Mouse (Mus musculus) midbrain, embryonic 14.5 days (tissue): ENCODE results near the gene Spata1. TPM values are rescaled to one million over a fixed set of nuclear protein-coding genes. Genes with fewer than 3 reads are reported as not detected.

Source experiments
- ATAC-seq: fragments of 200-750 bp; cut with Nextera tagmentation; 2 replicates; pipeline ENCODE4 v1.8.0; 2017; ENCODE audit warnings: moderate number of reproducible peaks, moderate library complexity; ENCODE audit not compliant: low FRiP score, low TSS enrichment
- DNase-seq: peaks from one replicate; pipeline ENCODE4 v3.0.0-alpha.2; 2015
- H3K27ac ChIP-seq: fragments of 300-500 bp; sonication (generic); replicated peaks from 2 replicates; pipeline ENCODE4 v1.5.1; 2014; ENCODE audit warnings: mild to moderate bottlenecking, low read depth, low read length, moderate library complexity
- H3K27me3 ChIP-seq: fragments of 300-500 bp; sonication (generic); 2 replicates; pipeline ENCODE4 v1.6.1; 2014; ENCODE audit warnings: low read length, control low read depth, mixed read lengths; ENCODE audit not compliant: control insufficient read depth, insufficient read depth
- H3K36me3 ChIP-seq: fragments of 300-500 bp; sonication (generic); 2 replicates; pipeline ENCODE4 v1.6.1; 2014; ENCODE audit warnings: low read length, control low read depth; ENCODE audit not compliant: control insufficient read depth, insufficient read depth
- H3K4me1 ChIP-seq: fragments of 300-500 bp; sonication (generic); 2 replicates; pipeline ENCODE4 v1.6.1; 2014; ENCODE audit warnings: mild to moderate bottlenecking, antibody characterized with exemption, low read length, control low read depth; ENCODE audit not compliant: control insufficient read depth, insufficient read depth
- H3K4me2 ChIP-seq: fragments of 300-500 bp; sonication (generic); 2 replicates; pipeline ENCODE4 v1.6.1; 2014; ENCODE audit warnings: mild to moderate bottlenecking, low read length, moderate library complexity
- H3K4me3 ChIP-seq: fragments of 300-500 bp; sonication (generic); replicated peaks from 2 replicates; pipeline ENCODE4 v1.5.1; 2014; ENCODE audit warnings: low read depth, low read length
- H3K9ac ChIP-seq: fragments of 300-500 bp; sonication (generic); replicated peaks from 2 replicates; pipeline ENCODE4 v1.6.1; 2014; ENCODE audit warnings: mild to moderate bottlenecking, low read length, moderate library complexity
- H3K9me3 ChIP-seq: fragments of 300-500 bp; sonication (generic); 2 replicates; pipeline ENCODE4 v1.6.1; 2016; ENCODE audit warnings: low read length, control low read depth, mixed read lengths; ENCODE audit not compliant: control insufficient read depth
- WGBS: fragments of 180-500 bp; shearing (Covaris S2); extraction: QIAGEN DNeasy Blood & Tissue Kit; methylation state at CpG from one replicate; pipeline ENCODE4 v1.1.7; 2014; 5-methylcytosine and 5-hydroxymethylcytosine counted together
- polyA plus RNA-seq: library from polyadenylated mRNA; unstranded; fragments of >200 nt; fragmentation: Nextera tagmentation; extraction: Ambion mirVana; gene quantifications from 2 replicates; pipeline ENCODE4 v1.2.1, GENCODE M21; 2014

Spata1 gene
- polyA plus RNA-seq, 1 experiment from 2014 or later: 4.6 TPM

DNA sequence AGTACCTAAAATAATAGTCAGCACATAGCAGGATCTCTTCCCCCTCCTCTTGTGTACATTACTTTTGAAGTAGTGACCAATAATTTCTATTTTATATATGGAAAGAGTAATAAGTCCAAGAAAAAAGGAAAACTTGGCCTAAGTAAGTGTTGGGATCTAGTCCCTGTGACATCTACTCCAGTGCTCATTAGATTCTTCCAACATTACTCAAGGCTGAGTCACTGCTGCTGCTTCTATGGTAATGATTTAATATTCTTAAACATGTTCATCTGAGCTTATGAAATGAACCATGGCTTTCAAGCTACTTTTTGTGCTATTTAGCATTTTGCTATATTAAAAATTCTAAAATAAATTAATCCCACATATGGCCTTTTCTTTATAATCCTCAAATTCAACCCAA, 25.8 kb downstream of the Spata1 start:
- ATAC-seq (no peak), DNase-seq (no peak)
- Histone ChIP-seq H3K27me3 (no peaks in the 10 kb centered on the region), H3K4me1 (no peaks in the 10 kb centered on the region), H3K4me2 (no peak overlapping the region), H3K36me3 (no peaks in the 10 kb centered on the region), H3K4me3 (no peak overlapping the region), H3K9ac (no peak overlapping the region), H3K27ac (no peak overlapping the region), H3K9me3 (no peaks in the 10 kb centered on the region)

DNA sequence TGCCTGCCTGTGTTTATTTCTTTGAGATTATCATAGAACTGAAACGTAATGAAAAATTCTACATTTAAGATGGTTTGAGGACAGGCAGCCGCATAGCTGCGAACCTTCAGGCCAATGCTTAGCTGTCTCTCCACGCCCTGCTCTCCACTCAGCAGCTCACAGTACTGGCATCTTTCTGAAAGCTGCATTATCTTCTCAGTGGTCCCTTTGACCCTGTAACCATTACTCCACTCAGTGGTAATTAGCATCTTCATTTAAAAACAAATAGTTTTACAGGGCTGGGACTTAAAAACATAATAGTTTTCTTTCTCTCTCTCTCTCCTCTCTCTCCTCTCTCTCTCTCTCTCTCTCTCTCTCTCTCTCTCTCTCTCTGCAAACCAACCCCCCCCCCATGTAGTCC, 26.9 kb downstream of the Spata1 start:
- Histone ChIP-seq H3K4me2 (no peak overlapping the region), H3K27me3 (no peaks in the 10 kb centered on the region), H3K9me3 (no peaks in the 10 kb centered on the region), H3K27ac (no peak overlapping the region), H3K9ac (no peak overlapping the region), H3K4me3 (no peak overlapping the region), H3K4me1 (no peaks in the 10 kb centered on the region), H3K36me3 (no peaks in the 10 kb centered on the region)
- ATAC-seq: no peak
- whole genome bisulfite sequencing: 74% methylated on average over 4 of the region's 4 CpGs
- no peak for DNase-seq

- H3K4me3 ChIP-seq: no peak overlapping the region
- ATAC-seq: no peak
- DNase-seq: no peak
- H3K9me3 ChIP-seq: no peaks in the 10 kb centered on the region
- H3K9ac ChIP-seq: no peak overlapping the region
- H3K27ac ChIP-seq: no peak overlapping the region
- H3K27me3 ChIP-seq: no peaks in the 10 kb centered on the region
- H3K36me3 ChIP-seq: no peaks in the 10 kb centered on the region
- WGBS: 78% methylated on average over 2 of the region's 2 CpGs
- no peak overlapping the region for H3K4me2 ChIP-seq
- no peaks in the 10 kb centered on the region for H3K4me1 ChIP-seq
Measured at GRCm38 (mm10) chr3:146469226-146469625, 30.3 kb downstream of the Spata1 start.

- 72% methylated on average over 2 of the region's 2 CpGs for WGBS
- H3K9me3 ChIP-seq: no peaks in the 10 kb centered on the region
- no peaks in the 10 kb centered on the region for H3K36me3 ChIP-seq
- H3K4me2 ChIP-seq: no peak overlapping the region
- H3K27me3 ChIP-seq: no peaks in the 10 kb centered on the region
- ATAC-seq (no peak), DNase-seq (no peak)
- no peak overlapping the region for H3K4me3 ChIP-seq
- no peak overlapping the region for H3K9ac ChIP-seq
- no peaks in the 10 kb centered on the region for H3K4me1 ChIP-seq
- H3K27ac ChIP-seq: no peak overlapping the region
Measured at GRCm38 (mm10) chr3:146462939-146463338, 36.6 kb downstream of the Spata1 start.

DNA sequence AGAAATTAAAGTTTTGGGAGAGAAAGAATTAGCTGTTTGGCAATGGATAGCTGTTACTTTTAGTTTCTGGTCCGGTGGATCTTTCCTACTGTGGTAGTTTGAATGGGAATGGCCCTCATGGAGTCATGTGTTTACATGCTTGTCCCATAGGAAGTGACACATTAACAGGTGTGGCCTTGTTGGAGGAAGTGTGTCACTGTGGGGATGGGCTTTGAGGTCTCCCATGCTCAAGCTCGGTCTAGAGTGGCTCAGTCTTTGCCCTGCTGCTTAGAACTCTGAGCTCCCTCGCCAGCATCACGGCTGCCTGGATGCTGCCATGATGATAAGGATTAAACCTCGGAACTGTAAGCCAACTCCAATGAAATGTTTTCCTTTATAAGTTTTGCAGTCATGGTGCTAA, 48.2 kb downstream of the Spata1 start:
- Histone ChIP-seq H3K36me3 (no peaks in the 10 kb centered on the region), H3K4me3 (no peak overlapping the region), H3K27me3 (no peaks in the 10 kb centered on the region), H3K4me1 (no peaks in the 10 kb centered on the region), H3K9ac (no peak overlapping the region), H3K9me3 (no peaks in the 10 kb centered on the region), H3K4me2 (no peak overlapping the region), H3K27ac (no peak overlapping the region)
- 63% methylated on average over 5 of the region's 5 CpGs for WGBS
- DNase-seq: peak; percentile 2
- no peak for ATAC-seq

GRCm38 (mm10) chr3:146450371-146450841, 49.1 kb downstream of the Spata1 start:
- Histone ChIP-seq H3K9me3 (no peaks in the 10 kb centered on the region), H3K4me3 (peak overlapping the region; percentile 47), H3K27me3 (no peaks in the 10 kb centered on the region), H3K36me3 (0 out of 2 replicates have a peak, but pooled peaks cover 4% of the 10 kb centered on the region), H3K9ac (peak overlapping the region; percentile 52), H3K27ac (peak overlapping the region; percentile 68), H3K4me1 (no peaks in the 10 kb centered on the region), H3K4me2 (peak overlapping the region; percentile 66)
- peak; percentile 94 for DNase-seq
- WGBS: under 1% methylated on average over 29 of the region's 29 CpGs
- ATAC-seq: peak; percentile 99

DNA sequence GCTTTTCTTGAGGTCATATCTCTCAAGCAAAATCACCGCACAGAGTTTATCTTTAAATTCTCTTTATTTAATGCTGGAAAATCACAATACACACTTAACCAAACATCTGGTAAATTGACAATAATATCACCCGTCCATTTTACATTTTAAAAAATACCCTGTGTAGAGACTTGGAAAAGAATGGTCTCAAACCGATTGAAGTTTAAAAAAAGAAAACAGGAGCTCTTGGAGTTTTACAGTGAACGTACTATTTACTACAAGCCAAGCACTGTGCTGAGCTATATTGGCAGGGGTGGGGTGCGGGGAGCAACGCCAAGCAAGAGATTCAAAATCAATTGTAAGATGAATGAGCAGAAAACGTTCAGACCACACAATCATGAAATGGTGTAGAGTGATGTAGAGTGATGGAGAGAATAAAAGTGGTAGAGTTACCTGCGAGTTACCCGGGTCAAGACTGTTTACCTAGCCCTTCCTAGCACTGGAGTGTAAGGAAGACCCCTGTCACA, 49.8 kb downstream of the Spata1 start, which contains the start of gene Ctbs:
Gene Ctbs (plus strand): TSS at position 51 of the 506 bp plus-strand sequence.
- peak within 1 kb of the TSS; percentile 68 for H3K27ac ChIP-seq
- H3K4me3 ChIP-seq: peak within 1 kb of the TSS; percentile 47
- peak within 1 kb of the TSS; percentile 52 for H3K9ac ChIP-seq
- no peaks in the 10 kb centered on the region for H3K4me1 ChIP-seq
- H3K27me3 ChIP-seq: no peaks in the 10 kb centered on the region
- ATAC-seq (no peak), DNase-seq (no peak)
- H3K4me2 ChIP-seq: peak within 1 kb of the TSS; percentile 66
- no peaks in the 10 kb centered on the region for H3K9me3 ChIP-seq
- WGBS: 52% methylated on average over 9 of the region's 9 CpGs
- 0 out of 2 replicates have a peak, but pooled peaks cover 4% of the 10 kb centered on the region for H3K36me3 ChIP-seq

DNA sequence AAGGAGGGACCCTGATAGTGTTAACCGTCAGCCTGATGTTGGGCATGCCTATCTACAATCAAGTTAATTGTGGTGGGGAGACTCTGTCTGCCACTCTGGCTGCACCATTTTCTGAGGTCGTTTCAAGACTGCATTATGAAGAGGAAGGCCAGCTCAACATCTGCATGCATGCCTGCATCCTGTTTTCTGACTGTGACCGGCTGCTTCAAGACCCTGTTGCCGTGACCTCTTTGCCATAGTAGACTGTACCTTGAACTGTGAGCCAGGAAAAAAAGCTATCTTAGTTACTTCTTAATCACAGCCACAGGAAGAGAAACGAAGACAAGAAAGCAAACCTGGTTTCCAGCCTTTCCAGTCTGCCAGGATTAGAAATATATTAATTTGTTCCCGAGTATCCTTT, 50.6 kb downstream of the Spata1 start:
- 0 out of 2 replicates have a peak, but pooled peaks cover 4% of the 10 kb centered on the region for H3K36me3 ChIP-seq
- DNase-seq (no peak), ATAC-seq (no peak)
- 83% methylated on average over 6 of the region's 6 CpGs for WGBS
- H3K4me1 ChIP-seq: no peaks in the 10 kb centered on the region
- no peak overlapping the region for H3K27ac ChIP-seq
- no peaks in the 10 kb centered on the region for H3K27me3 ChIP-seq
- H3K4me2 ChIP-seq: no peak overlapping the region
- H3K9ac ChIP-seq: no peak overlapping the region
- no peaks in the 10 kb centered on the region for H3K9me3 ChIP-seq
- no peak overlapping the region for H3K4me3 ChIP-seq

- Histone ChIP-seq H3K36me3 (0 out of 2 replicates have a peak, but pooled peaks cover 4% of the 10 kb centered on the region), H3K27me3 (no peaks in the 10 kb centered on the region), H3K4me2 (no peak overlapping the region), H3K4me1 (no peaks in the 10 kb centered on the region), H3K9ac (no peak overlapping the region), H3K27ac (no peak overlapping the region), H3K9me3 (no peaks in the 10 kb centered on the region), H3K4me3 (no peak overlapping the region)
- no peak for DNase-seq
- no peak for ATAC-seq
- WGBS: 90% methylated on average over 10 of the region's 10 CpGs
Measured at GRCm38 (mm10) chr3:146448372-146448771, 51.2 kb downstream of the Spata1 start.
